Mouse (Mus musculus): ENCODE results near the gene Atp1b2.

DNA sequence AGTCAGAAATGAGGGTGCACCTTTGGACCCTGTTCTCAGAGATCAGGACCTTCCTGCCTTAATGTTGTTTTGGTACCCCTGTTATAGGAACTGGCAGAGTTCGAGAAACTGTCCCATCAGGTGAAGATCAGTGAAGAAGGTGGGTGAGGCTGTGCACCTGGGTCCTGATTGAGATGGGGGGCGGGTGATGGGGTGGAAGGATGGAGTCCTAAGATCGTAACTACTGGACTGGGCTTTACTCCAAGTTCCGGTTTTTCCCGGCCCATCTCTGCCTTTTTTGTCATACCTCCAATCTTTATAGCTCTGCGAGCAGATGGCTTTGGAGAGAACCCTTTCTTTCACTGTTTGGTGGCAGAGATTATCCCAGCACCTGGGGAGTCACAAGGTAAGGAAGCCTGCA, 16.7 kb upstream of the Atp1b2 start:
- TF ChIP-seq POLR2A (IDR thresholded peaks at IDR 0.05; ENCODE audit: insufficient read depth, low read depth, low read length): no peak
- no peak for TF ChIP-seq CTCF (IDR thresholded peaks at IDR 0.05)
- no peak for TF ChIP-seq EP300 (IDR thresholded peaks at IDR 0.05; ENCODE audit: insufficient read depth, low read depth, low read length)

Data from heart, adult 2 months (tissue).